Mouse (Mus musculus) limb, embryonic 13.5 days (tissue): Measurements from ENCODE around the gene Trpm3. TPM values are rescaled to one million over a fixed set of nuclear protein-coding genes. Genes with fewer than 3 reads are reported as not detected.

Experiments
- ATAC-seq: fragments of 200-750 bp; cut with Nextera tagmentation; 2 replicates; pipeline ENCODE4 v1.8.0; 2017; ENCODE audit warnings: low read depth, moderate number of reproducible peaks, moderate TSS enrichment; ENCODE audit not compliant: low FRiP score
- H3K27ac ChIP-seq: fragments of 300-500 bp; sonication (generic); 2 replicates; pipeline ENCODE4 v1.5.1; 2015; ENCODE audit warnings: inconsistent platforms, mild to moderate bottlenecking, moderate library complexity
- H3K27me3 ChIP-seq: fragments of 300-500 bp; sonication (generic); 2 replicates; pipeline ENCODE4 v1.6.1; 2015; ENCODE audit warnings: mild to moderate bottlenecking, inconsistent platforms
- H3K36me3 ChIP-seq: fragments of 300-500 bp; sonication (generic); 2 replicates; pipeline ENCODE4 v1.6.1; 2015; ENCODE audit warnings: inconsistent platforms, mild to moderate bottlenecking, moderate library complexity
- H3K4me1 ChIP-seq: fragments of 300-500 bp; sonication (generic); 2 replicates; pipeline ENCODE4 v1.6.1; 2015; ENCODE audit warnings: inconsistent platforms
- H3K4me2 ChIP-seq: fragments of 300-500 bp; sonication (generic); replicated peaks from 2 replicates; pipeline ENCODE4 v1.6.1; 2015; ENCODE audit warnings: inconsistent platforms, mild to moderate bottlenecking, moderate library complexity
- H3K4me3 ChIP-seq: fragments of 300-500 bp; sonication (generic); 2 replicates; pipeline ENCODE4 v1.5.1; 2015; ENCODE audit warnings: moderate library complexity, mild to moderate bottlenecking, inconsistent platforms
- H3K9ac ChIP-seq: fragments of 300-500 bp; sonication (generic); 2 replicates; pipeline ENCODE4 v1.6.1; 2015; ENCODE audit warnings: mild to moderate bottlenecking, inconsistent platforms
- H3K9me3 ChIP-seq: fragments of 300-500 bp; sonication (generic); 2 replicates; pipeline ENCODE4 v1.6.1; 2016; ENCODE audit warnings: inconsistent platforms
- WGBS: fragments of 180-500 bp; shearing (Covaris S2); methylation state at CpG from one replicate; pipeline ENCODE4 v1.1.7; 2015; 5-methylcytosine and 5-hydroxymethylcytosine counted together
- polyA plus RNA-seq: library from polyadenylated mRNA; unstranded; fragments of >200 nt; fragmentation: Nextera tagmentation; extraction: Ambion mirVana; gene quantifications from 2 replicates; pipeline ENCODE4 v1.2.1, GENCODE M21; 2015

The Trpm3 gene
- polyA plus RNA-seq, 1 experiment from 2014 or later, result 6.3 TPM

DNA sequence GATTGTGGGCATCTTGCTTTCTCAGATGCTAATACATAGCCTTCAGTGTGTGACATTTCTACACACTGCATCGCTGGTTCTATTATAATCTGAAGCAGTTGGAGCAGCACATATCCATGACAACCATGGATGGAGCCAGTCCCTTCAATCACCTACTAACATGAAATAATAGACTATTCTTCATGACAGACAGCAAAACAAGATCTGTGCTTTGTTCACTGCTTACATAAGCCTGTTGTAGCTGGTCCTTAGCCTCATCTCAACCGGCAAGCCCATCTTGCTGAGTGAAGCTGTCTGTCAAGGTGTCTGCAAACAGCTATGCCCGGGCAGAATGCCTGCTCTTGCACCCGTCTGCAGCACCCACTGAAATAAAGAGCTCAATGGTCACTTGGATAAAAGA is 819.6 kb downstream of the Trpm3 start:
- H3K4me3 ChIP-seq, result no peak overlapping the region
- H3K9me3 ChIP-seq, result no peaks in the 10 kb centered on the region
- H3K27me3 ChIP-seq, result no peaks in the 10 kb centered on the region
- no peak overlapping the region for H3K4me2 ChIP-seq
- no peaks in the 10 kb centered on the region for H3K4me1 ChIP-seq
- no peak overlapping the region for H3K27ac ChIP-seq
- no peaks in the 10 kb centered on the region for H3K36me3 ChIP-seq
- H3K9ac ChIP-seq, result no peak overlapping the region
- 88% methylated on average over 4 of the region's 4 CpGs for WGBS
- ATAC-seq, result no peak

DNA sequence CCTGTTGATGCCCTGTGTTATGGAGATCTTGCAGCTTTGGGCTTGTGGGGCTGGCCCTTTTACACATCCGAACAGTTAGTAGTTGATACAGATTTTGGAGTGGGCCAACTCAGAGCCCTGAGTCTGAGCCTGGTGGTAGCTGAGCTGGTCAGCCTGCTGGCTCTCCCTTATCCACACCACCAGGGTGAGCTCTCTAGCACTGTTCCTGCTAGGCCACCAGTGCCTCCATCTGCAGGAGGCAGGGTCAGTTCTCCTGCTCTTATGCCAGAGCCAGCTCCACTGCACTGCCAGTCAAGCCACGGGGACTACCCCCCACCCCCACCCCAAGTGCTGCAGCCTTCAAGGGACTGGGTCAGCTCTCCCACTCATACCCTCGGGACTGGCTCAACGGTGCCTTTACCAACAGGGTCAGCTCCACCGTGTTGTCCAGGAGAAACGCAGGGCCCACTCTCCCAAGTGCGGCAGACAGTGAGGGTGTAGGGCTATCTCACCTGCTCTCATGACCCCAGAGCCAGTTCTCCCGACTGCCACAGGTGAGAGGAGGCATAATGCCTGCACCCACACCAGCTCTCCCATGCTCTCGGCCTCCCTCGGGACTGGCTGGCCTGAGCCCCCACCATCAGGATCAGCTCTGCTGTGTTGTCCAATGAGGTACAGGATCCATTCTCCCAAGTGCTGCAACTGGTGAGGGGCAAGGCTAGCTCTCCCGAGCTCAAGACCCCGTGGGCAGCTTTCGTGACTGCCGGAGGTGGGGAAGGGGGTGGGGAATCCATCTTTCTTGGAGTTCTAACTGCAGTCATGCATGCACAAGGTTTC is 821.8 kb downstream of the Trpm3 start:
- no peak overlapping the region for H3K4me3 ChIP-seq
- H3K9me3 ChIP-seq, result no peaks in the 10 kb centered on the region
- no peak overlapping the region for H3K9ac ChIP-seq
- no peak overlapping the region for H3K27ac ChIP-seq
- H3K36me3 ChIP-seq, result no peaks in the 10 kb centered on the region
- ATAC-seq, result no peak
- no peaks in the 10 kb centered on the region for H3K4me1 ChIP-seq
- WGBS, result 79% methylated on average over 14 of the region's 14 CpGs
- H3K27me3 ChIP-seq, result no peaks in the 10 kb centered on the region
- H3K4me2 ChIP-seq, result no peak overlapping the region

DNA sequence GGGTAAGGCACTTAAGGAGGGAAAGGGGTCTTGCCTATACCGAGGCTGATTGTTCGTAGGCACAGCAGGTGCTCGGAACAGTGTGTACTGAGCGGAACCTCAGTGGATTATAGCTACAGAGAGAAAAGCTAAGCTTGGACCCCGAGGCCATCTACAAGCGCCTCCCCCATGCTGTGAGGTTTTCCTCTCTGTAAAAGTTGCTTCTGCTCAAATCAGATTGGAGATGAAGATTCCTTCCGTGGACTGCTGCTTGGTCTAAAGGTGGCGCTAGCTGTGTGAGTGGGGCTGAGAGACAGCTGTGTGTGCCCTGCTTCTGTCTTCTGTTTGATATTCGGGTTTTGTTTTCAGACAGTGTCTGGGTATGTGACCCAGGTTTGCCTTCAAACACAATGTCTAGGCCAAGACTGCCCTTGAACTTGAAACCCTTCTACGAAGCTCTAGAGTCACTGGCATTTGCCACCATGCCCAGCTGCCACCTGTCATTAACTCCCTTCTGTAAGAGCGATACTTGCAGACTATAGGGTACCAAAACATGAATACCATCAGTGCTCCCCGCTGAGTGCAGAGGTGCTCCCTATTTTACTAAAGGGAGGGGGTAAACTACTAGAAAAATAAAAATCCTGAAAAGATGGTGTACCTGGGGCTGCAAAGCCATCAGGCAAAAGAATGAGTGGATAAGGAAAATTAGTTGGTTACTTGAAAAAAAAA is 823.3 kb downstream of the Trpm3 start:
- 65% methylated on average over 12 of the region's 12 CpGs for WGBS
- H3K27me3 ChIP-seq, result no peaks in the 10 kb centered on the region
- no peaks in the 10 kb centered on the region for H3K9me3 ChIP-seq
- H3K27ac ChIP-seq, result no peak overlapping the region
- no peak overlapping the region for H3K4me2 ChIP-seq
- no peak overlapping the region for H3K4me3 ChIP-seq
- no peaks in the 10 kb centered on the region for H3K4me1 ChIP-seq
- H3K9ac ChIP-seq, result no peak overlapping the region
- no peaks in the 10 kb centered on the region for H3K36me3 ChIP-seq
- no peak for ATAC-seq

DNA sequence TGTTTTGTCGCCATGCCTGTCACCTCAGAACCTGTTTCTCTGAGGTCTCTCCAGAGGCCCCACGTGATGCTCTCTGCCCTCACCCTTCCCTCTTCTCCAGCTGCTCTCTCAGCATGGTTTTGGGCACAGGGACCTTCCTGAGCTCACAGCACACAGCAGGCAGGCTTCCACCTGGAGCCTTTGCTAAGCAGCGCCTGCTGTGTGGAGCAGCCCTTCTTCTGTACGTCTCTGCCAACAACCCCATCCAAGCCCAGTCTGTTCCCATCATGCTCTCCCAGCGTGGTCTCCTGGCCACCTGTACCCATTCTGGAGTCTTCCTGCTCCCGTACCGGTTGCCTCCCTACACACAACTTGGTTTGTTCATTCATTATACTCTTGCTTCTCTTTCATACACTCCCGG is 823.9 kb downstream of the Trpm3 start:
- WGBS, result 52% methylated on average over 8 of the region's 8 CpGs
- no peak overlapping the region for H3K9ac ChIP-seq
- H3K4me1 ChIP-seq, result no peaks in the 10 kb centered on the region
- H3K27ac ChIP-seq, result no peak overlapping the region
- no peak overlapping the region for H3K4me3 ChIP-seq
- H3K9me3 ChIP-seq, result no peaks in the 10 kb centered on the region
- no peaks in the 10 kb centered on the region for H3K27me3 ChIP-seq
- no peak for ATAC-seq
- H3K36me3 ChIP-seq, result no peaks in the 10 kb centered on the region
- no peak overlapping the region for H3K4me2 ChIP-seq

DNA sequence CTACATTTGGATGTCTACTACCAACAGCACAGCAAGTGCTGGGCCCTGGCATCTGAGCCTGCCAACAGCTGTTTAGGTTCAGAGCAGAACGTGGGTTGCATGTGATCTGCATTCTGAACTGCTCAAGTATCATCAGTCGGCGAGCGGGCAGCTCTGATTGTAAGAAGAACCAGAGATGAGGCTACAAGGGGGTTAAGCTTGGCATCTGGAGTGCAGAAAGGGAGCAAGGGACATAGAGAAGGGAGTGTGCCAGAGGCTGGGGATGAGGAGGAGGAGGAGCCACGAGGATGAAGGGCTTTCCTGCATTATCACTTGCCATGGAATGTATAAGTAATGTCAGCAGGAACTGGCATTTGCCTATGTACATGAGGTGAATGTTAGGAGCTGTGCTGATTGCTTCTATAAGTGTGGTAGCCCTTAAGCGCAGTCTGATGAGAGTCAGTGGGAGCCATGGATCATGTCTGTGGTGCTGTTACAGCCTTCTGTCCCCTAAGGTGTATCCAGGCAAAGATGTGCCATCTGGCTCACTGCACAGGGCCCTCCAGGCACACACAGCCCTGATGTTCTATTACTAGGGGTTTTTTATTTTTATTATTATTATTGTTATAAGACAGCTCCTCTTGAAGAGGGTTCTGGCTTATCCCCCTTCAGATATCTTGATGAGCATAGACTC is 825.0 kb downstream of the Trpm3 start:
- Histone ChIP-seq H3K36me3 (no peaks in the 10 kb centered on the region), H3K27ac (no peak overlapping the region), H3K9ac (no peak overlapping the region), H3K4me1 (no peaks in the 10 kb centered on the region), H3K4me2 (no peak overlapping the region), H3K9me3 (no peaks in the 10 kb centered on the region), H3K4me3 (no peak overlapping the region), H3K27me3 (no peaks in the 10 kb centered on the region)
- no peak for ATAC-seq
- 74% methylated on average over 6 of the region's 6 CpGs for WGBS

DNA sequence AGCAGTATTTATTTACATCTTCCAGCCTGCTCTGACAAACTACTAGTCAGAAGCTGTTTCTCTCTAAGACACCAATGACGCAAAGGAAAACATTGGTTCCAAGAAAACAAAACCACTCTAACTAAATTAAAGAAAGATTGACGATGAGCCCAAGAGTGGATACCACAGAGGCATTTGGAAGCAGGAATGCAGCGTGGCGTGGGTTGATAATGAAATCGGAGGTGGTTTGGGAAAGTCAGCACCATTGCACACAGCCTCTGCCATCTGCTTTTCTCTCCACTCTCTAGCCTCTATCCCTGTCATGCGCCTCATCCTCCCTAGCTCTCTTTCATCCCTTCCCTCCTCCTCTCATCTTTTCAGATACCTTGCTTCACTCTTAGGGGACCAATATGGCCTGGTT is 826.6 kb downstream of the Trpm3 start:
- H3K27ac ChIP-seq, result no peak overlapping the region
- H3K9me3 ChIP-seq, result no peaks in the 10 kb centered on the region
- H3K4me1 ChIP-seq, result no peaks in the 10 kb centered on the region
- ATAC-seq, result no peak
- H3K9ac ChIP-seq, result no peak overlapping the region
- no peaks in the 10 kb centered on the region for H3K27me3 ChIP-seq
- no peak overlapping the region for H3K4me3 ChIP-seq
- H3K36me3 ChIP-seq, result no peaks in the 10 kb centered on the region
- WGBS, result 82% methylated on average over 6 of the region's 6 CpGs
- no peak overlapping the region for H3K4me2 ChIP-seq

DNA sequence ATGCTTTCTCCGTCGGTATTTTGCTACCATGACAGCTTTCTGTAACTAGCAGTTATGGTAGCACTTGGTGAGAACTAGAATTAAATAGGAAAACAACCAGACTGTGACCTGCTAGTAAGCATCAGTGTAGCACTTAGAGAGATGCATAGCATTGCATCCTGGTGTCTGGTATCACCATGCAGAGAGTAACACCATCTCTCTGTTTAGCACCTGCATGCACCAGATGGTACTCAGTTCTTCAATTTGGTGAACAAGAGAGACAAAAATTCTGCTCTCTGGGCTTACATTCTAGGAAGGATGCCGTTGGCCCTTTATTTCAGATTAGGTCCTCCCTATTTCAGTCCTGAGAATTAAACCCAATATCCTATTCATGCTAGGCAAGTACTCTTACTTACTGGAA is 834.4 kb downstream of the Trpm3 start:
- no peaks in the 10 kb centered on the region for H3K4me1 ChIP-seq
- no peak overlapping the region for H3K4me2 ChIP-seq
- H3K27me3 ChIP-seq, result no peaks in the 10 kb centered on the region
- H3K36me3 ChIP-seq, result no peaks in the 10 kb centered on the region
- H3K9ac ChIP-seq, result no peak overlapping the region
- H3K4me3 ChIP-seq, result no peak overlapping the region
- no peak for ATAC-seq
- H3K27ac ChIP-seq, result no peak overlapping the region
- H3K9me3 ChIP-seq, result no peaks in the 10 kb centered on the region
- WGBS, result 88% methylated on average over 3 of the region's 3 CpGs

DNA sequence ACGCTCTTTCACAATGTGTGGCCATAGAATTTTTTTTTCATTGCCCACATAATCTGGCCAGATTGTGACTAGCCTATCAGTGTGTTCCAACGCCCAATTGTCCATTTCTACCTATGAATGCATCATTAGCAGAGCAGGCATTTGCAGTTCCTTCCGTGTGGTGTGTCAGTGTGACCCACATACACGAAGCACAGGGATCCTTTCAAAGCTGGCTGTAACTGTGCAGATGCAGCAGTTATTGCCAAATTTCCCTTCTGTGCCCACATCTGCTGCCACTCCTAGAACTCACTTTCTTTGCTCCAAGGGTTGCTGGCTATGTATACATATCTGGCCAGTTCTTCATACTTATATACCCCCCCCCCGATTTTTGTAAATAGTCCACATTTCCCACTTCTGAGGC is 834.9 kb downstream of the Trpm3 start:
- H3K27ac ChIP-seq, result no peak overlapping the region

DNA sequence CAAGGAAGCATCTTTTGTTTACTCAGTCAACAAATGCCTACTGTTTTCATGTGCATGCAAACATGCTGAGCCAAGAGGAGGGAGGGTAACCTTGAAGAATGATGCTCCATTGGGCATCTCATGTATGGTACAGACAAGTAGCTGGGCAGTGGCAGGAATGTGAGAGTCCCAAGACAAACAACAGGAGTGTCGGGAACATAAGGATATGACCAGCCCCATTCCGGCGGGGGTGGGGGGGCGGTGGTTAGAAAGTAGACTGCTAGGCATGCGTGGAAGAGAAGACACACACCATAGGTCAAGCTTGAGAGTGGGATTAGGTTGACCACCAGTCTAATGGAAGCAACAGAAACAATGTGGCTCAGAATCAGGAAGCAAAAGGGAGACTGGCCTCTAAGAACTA is 837.0 kb downstream of the Trpm3 start:
- no peaks in the 10 kb centered on the region for H3K36me3 ChIP-seq
- no peak for ATAC-seq
- H3K4me1 ChIP-seq, result no peaks in the 10 kb centered on the region
- no peaks in the 10 kb centered on the region for H3K27me3 ChIP-seq
- WGBS, result 93% methylated on average over 5 of the region's 5 CpGs
- no peaks in the 10 kb centered on the region for H3K9me3 ChIP-seq
- H3K4me3 ChIP-seq, result no peak overlapping the region
- no peak overlapping the region for H3K9ac ChIP-seq
- H3K27ac ChIP-seq, result no peak overlapping the region
- no peak overlapping the region for H3K4me2 ChIP-seq

More for the DNA sequence above, 834.9 kb downstream of the Trpm3 start:
- Histone ChIP-seq H3K4me3 (no peak overlapping the region), H3K9ac (no peak overlapping the region), H3K36me3 (no peaks in the 10 kb centered on the region), H3K4me2 (no peak overlapping the region), H3K27me3 (no peaks in the 10 kb centered on the region), H3K9me3 (no peaks in the 10 kb centered on the region), H3K4me1 (no peaks in the 10 kb centered on the region)
- no peak for ATAC-seq
- 87% methylated on average over 5 of the region's 5 CpGs for WGBS

DNA sequence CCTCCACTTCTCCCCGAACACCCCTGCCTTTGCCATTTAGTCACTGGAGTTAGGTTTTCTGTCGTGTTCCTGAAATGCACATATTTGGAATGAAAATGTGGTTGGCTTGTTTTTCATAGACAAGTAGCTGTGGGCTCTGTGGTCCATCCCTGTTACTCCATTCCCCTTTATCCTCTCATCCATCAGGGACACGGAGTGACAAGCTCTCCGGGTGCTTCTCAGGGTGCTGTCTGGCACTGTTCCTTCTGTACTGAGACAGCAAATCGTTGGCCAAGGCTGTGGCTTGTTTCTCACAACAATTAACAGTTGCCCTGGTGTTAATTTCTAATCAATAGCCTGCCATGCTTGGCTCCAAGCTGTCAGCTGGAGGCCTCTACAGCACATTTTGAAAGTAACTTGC is 838.7 kb downstream of the Trpm3 start:
- Histone ChIP-seq H3K4me3 (no peak overlapping the region), H3K4me1 (no peaks in the 10 kb centered on the region), H3K27ac (no peak overlapping the region), H3K4me2 (no peak overlapping the region), H3K27me3 (no peaks in the 10 kb centered on the region), H3K36me3 (no peaks in the 10 kb centered on the region), H3K9ac (no peak overlapping the region), H3K9me3 (no peaks in the 10 kb centered on the region)
- WGBS, result 71% methylated on average over 5 of the region's 5 CpGs
- no peak for ATAC-seq

DNA sequence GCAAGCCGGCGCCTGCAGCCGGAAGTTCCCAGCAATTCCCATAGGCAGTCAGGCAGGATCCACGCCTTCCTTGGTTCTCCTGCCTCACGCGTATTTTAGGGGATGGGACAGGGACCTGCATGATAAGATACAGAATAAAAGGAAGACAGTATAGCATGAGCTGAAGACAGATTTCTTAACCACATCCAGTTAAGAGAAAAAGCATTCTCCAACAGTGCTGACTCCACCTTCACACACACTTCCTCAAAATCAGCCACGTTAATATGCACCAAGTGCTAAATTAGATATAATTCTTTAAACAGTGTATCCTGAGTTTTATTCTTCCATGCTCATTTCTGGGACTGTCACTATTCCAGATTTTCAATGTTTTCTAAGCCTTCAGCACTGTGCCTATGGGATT is 839.9 kb downstream of the Trpm3 start:
- WGBS, result 95% methylated on average over 7 of the region's 7 CpGs
- Histone ChIP-seq H3K4me2 (no peak overlapping the region), H3K36me3 (no peaks in the 10 kb centered on the region), H3K9ac (no peak overlapping the region), H3K4me3 (no peak overlapping the region), H3K4me1 (peaks cover under 1% of the 10 kb centered on the region; the same call in 1 of the 2 replicates), H3K27me3 (no peaks in the 10 kb centered on the region), H3K9me3 (no peaks in the 10 kb centered on the region), H3K27ac (no peak overlapping the region)
- ATAC-seq, result no peak

DNA sequence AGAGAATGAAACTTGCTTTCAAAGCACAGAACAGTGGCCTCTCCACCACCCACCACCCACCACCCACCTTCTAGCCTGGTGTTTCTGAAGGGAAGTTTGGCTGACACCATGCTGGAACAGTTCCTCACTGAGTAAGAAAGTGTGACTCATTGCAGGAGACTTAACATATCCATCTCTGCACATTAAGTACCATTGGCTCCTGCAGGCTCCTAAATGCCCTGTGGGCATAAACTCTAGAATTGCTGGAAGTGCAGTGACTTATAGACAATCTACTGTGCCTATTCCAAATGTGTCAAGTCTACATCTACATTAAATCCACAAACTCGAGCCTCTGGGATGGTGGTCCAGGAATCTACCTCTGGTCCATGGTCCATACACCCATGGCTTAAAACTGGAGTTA is 840.3 kb downstream of the Trpm3 start:
- H3K4me1 ChIP-seq, result peaks cover 5% of the 10 kb centered on the region
- no peak for ATAC-seq
- no peaks in the 10 kb centered on the region for H3K9me3 ChIP-seq
- no peak overlapping the region for H3K4me3 ChIP-seq
- no peaks in the 10 kb centered on the region for H3K36me3 ChIP-seq
- WGBS, result 63% methylated on average over 1 of the region's 1 CpGs
- no peak overlapping the region for H3K4me2 ChIP-seq
- H3K9ac ChIP-seq, result no peak overlapping the region
- no peak overlapping the region for H3K27ac ChIP-seq
- no peaks in the 10 kb centered on the region for H3K27me3 ChIP-seq
